Mouse (Mus musculus): Measurements from ENCODE around the gene Epha6.

DNA sequence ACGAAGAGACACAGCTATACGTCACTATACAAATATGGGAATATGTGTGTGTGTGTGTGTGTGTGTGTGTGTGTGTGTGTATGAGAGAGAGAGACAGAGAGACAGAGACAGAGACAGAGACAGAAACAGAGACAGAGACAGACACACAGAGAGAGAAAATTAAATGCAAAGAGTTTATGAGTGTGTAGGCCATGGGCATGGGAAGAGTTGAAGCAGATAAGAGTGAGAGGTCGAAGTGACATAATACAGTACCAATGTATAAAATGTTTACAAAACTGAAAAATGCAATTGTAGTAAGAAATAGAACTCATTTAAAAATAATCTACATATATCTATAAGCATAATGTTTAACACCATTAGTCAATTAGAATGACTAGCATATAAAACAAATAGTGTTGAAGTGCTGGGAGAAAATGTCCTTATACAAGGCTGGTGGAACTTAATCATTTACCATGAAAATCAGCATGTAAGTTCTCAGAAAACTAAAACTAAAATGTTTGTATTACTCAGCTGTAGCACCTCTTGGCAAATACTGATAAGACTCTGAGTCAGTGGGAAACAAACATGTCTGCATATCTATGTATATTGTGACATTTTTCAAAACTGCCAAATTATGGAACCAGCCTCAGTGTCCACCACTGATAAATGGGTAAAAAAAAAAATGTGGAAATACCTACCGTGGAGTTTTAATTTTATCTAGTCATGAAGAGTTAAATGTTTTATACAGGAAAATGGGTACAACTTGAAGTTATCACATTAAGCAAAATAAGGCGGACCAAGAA, 371.2 kb downstream of the Epha6 start:
- TF ChIP-seq EP300 (IDR thresholded peaks at IDR 0.05; ENCODE audit: low read depth), result peak; percentile 76
- TF ChIP-seq CTCF (IDR thresholded peaks at IDR 0.05; ENCODE audit: low read depth), result no peak

Measured in liver, embryonic 14.5 days (tissue).